In the genomic region with DNA sequence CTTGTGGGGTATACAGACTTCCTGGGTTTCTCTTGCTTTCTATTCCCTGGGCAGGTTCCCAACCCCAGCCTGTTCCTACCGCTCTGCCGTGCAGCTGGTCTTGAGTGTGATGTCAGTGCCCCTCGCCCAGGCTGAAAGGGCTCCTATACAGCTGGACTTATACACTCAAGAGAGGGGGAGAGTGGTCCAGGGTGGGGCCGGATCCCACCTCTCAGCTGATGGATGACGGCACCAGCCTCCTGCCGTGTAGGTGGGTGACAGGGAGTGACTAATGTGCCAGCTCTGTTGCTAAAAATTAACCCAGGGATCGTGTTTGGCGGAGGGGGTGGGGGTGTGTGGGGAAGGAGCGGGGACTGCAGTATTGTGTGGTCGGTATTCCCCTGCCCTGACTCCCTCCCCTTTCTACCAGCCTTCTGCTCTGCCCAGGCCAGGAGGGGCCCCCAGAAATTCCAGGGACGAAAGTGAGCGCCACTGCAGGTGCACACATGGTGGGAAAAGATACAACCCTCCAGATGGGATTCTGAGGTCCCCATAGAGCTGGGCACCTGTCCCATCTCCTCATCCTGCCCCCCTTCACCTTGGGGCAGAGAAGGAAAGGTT, we compare ENCODE assay signal across 9 mouse cellular contexts. TPM values are rescaled to one million over a fixed set of nuclear protein-coding genes. Genes with fewer than 3 reads are reported as not detected.
DNase-seq lines count a peak whose midpoint lies in the region; ATAC-seq lines count a peak whose summit lies in the region.
"Had no signal": no experiment of that assay in that cellular context is flagged by ENCODE, and none has a peak within 500 bp of the region (broad histone marks: within the 10 kb centered on the region; RNA-seq: fewer than 3 reads in every experiment).

No protein-coding gene starts in this region.

- H3K4me1 ChIP-seq in forebrain, embryonic 10.5 days, result peaks cover 60% of the 10 kb centered on the region
- peaks cover 20% of the 10 kb centered on the region for H3K4me1 ChIP-seq in forebrain, embryonic 15.5 days
- peaks cover 64% of the 10 kb centered on the region for H3K4me1 ChIP-seq in limb, embryonic 15.5 days

- peaks cover 55% of the 10 kb centered on the region for H3K27me3 ChIP-seq in forebrain, embryonic 10.5 days (ENCODE audit: poor library complexity, severe bottlenecking)
- no peaks in the 10 kb centered on the region; the same call in 1 of the 2 replicates for H3K27me3 ChIP-seq in forebrain, embryonic 15.5 days
- H3K27me3 ChIP-seq in limb, embryonic 15.5 days, result no peaks in the 10 kb centered on the region

- H3K36me3 ChIP-seq in forebrain, embryonic 10.5 days (replicated peaks), result peaks cover 17% of the 10 kb centered on the region
- 0 out of 2 replicates have a peak, but pooled peaks cover 3% of the 10 kb centered on the region for H3K36me3 ChIP-seq in forebrain, embryonic 15.5 days
- H3K36me3 ChIP-seq in limb, embryonic 15.5 days, result peaks cover 15% of the 10 kb centered on the region

- H3K4me3 ChIP-seq in forebrain, embryonic 10.5 days, result no peak overlapping the region
- no peak overlapping the region for H3K4me3 ChIP-seq in forebrain, embryonic 15.5 days
- H3K4me3 ChIP-seq in limb, embryonic 15.5 days, result no peak overlapping the region

- no peak overlapping the region for H3K9ac ChIP-seq in forebrain, embryonic 15.5 days (replicated peaks)
- H3K9ac ChIP-seq in limb, embryonic 15.5 days, result no peak overlapping the region

- H3K4me2 ChIP-seq in forebrain, embryonic 15.5 days (replicated peaks), result no peak overlapping the region
- no peak overlapping the region for H3K4me2 ChIP-seq in limb, embryonic 15.5 days

- peak overlapping the region; percentile 48 for H3K27ac ChIP-seq in forebrain, embryonic 10.5 days
- no peak overlapping the region for H3K27ac ChIP-seq in forebrain, embryonic 15.5 days (replicated peaks)
- no peak overlapping the region; the same call in 1 of the 2 replicates for H3K27ac ChIP-seq in limb, embryonic 15.5 days
- H3K27ac ChIP-seq: macrophage had no signal

- 51% methylated on average over 12 of the region's 12 CpGs for WGBS in forebrain, embryonic 10.5 days
- WGBS in forebrain, embryonic 15.5 days, result 40% methylated on average over 12 of the region's 12 CpGs
- 24% methylated on average over 12 of the region's 12 CpGs for WGBS in limb, embryonic 15.5 days

- DNase-seq in forebrain, embryonic 10.5 days (ENCODE audit: extremely low spot score, low spot score), result no peak
- peak; percentile 71 for DNase-seq in left cerebral cortex, adult 11 months (ENCODE audit: low spot score)
- no peak for DNase-seq in left cerebral cortex, postnatal 4 days
- DNase-seq in frontal cortex, postnatal 36 days (ENCODE audit: low spot score in 2 of 2), result peak; percentile 72 to 82
- DNase-seq in cerebellum, adult 18-20 months, result no peak
- no peak for DNase-seq in layer of hippocampus, adult 8-10 months (ENCODE audit: low spot score in 2 of 2)

- intact Hi-C loops in left cerebral cortex, postnatal 4 days (cut with DNase I), result no loop called here

- ATAC-seq in forebrain, embryonic 15.5 days (replicated peaks), result no peak
- peak; percentile 32 for ATAC-seq in limb, embryonic 15.5 days (ENCODE audit: insufficient number of reproducible peaks, low FRiP score, low TSS enrichment, low read depth)

- H3K9me3 ChIP-seq in forebrain, embryonic 10.5 days, result peaks cover 6% of the 10 kb centered on the region; the same call in 1 of the 2 replicates
- H3K9me3 ChIP-seq in forebrain, embryonic 15.5 days, result no peaks in the 10 kb centered on the region
- no peaks in the 10 kb centered on the region for H3K9me3 ChIP-seq in limb, embryonic 15.5 days

RNA-seq across cellular contexts. Expression of a gene that starts 11.8 kb away (rescaled TPM):
- polyA plus RNA-seq in forebrain, embryonic 10.5 days (2016; fragmentation: Nextera tagmentation; extraction: Ambion mirVana), result 2.6 and 4.1 TPM in 2 replicates
- 1.3 and 1.7 TPM in 2 replicates for polyA plus RNA-seq in forebrain, embryonic 15.5 days (2015; fragmentation: Nextera tagmentation; extraction: Ambion mirVana)
- 10 to 100 TPM; 12.3 to 13.5 TPM for total RNA-seq in left cerebral cortex, postnatal 4 days (2021)
- 5.3 and 7.2 TPM in 2 replicates for polyA plus RNA-seq in limb, embryonic 15.5 days (2015; fragmentation: Nextera tagmentation; extraction: Ambion mirVana)
- total RNA-seq in layer of hippocampus, adult 8-10 months (2022), result 10 to 100 TPM; 57.6 to 64.4 (median 61.9) TPM

RNA-seq across cellular contexts. Expression of a gene that starts 18.2 kb away (rescaled TPM):
- 3.7 and 5.2 TPM in 2 replicates for polyA plus RNA-seq in forebrain, embryonic 10.5 days (2016; fragmentation: Nextera tagmentation; extraction: Ambion mirVana)
- polyA plus RNA-seq in forebrain, embryonic 15.5 days (2015; fragmentation: Nextera tagmentation; extraction: Ambion mirVana), result 3.7 and 4.3 TPM in 2 replicates
- total RNA-seq in left cerebral cortex, postnatal 4 days (2021), result 10 to 100 TPM; 20.1 to 22.6 TPM
- polyA plus RNA-seq in limb, embryonic 15.5 days (2015; fragmentation: Nextera tagmentation; extraction: Ambion mirVana), result 14.7 and 18.4 TPM in 2 replicates
- 10 to 100 TPM; 50.3 to 89.6 (median 71.5) TPM for total RNA-seq in layer of hippocampus, adult 8-10 months (2022)

RNA-seq across cellular contexts. Expression of a gene that starts 48.2 kb away (rescaled TPM):
- polyA plus RNA-seq in forebrain, embryonic 10.5 days (2016; fragmentation: Nextera tagmentation; extraction: Ambion mirVana), result 77.2 and 77.8 TPM in 2 replicates
- polyA plus RNA-seq in forebrain, embryonic 15.5 days (2015; fragmentation: Nextera tagmentation; extraction: Ambion mirVana), result 86.4 and 86.8 TPM in 2 replicates
- 10 to 100 TPM; 36.5 to 37.1 TPM for total RNA-seq in left cerebral cortex, postnatal 4 days (2021)
- 69.7 and 69.9 TPM in 2 replicates for polyA plus RNA-seq in limb, embryonic 15.5 days (2015; fragmentation: Nextera tagmentation; extraction: Ambion mirVana)
- 10 to 100 TPM; 43.4 to 48.1 (median 46.1) TPM for total RNA-seq in layer of hippocampus, adult 8-10 months (2022)

RNA-seq across cellular contexts. Expression of a gene that starts 57.2 kb away (rescaled TPM):
- 0.07 and 0.27 TPM in 2 replicates for polyA plus RNA-seq in forebrain, embryonic 10.5 days (2016; fragmentation: Nextera tagmentation; extraction: Ambion mirVana)
- 0.37 and 0.48 TPM in 2 replicates for polyA plus RNA-seq in forebrain, embryonic 15.5 days (2015; fragmentation: Nextera tagmentation; extraction: Ambion mirVana)
- total RNA-seq in left cerebral cortex, postnatal 4 days (2021), result under 1 TPM in 1 of 2 experiments, not detected in 1; 0.56 TPM
- polyA plus RNA-seq in limb, embryonic 15.5 days (2015; fragmentation: Nextera tagmentation; extraction: Ambion mirVana), result 0.50 and 0.84 TPM in 2 replicates
- total RNA-seq in layer of hippocampus, adult 8-10 months (2022), result under 1 TPM in 3 of 4 experiments, not detected in 1; 0.26 to 0.55 (median 0.54) TPM
- polyA plus RNA-seq: macrophage had no signal

Comparison
In these comparisons a context has a peak if more than half of its experiments do, and no peak if none do; other contexts are left out.
1. DNase-seq: peak in left cerebral cortex, adult 11 months (single experiment) and frontal cortex, postnatal 36 days (2 of 2); none in forebrain, embryonic 10.5 days (single experiment), left cerebral cortex, postnatal 4 days (single experiment), cerebellum, adult 18-20 months (0 of 2) and layer of hippocampus, adult 8-10 months (0 of 2).